Mouse (Mus musculus): ENCODE data around the gene Shc3. TPM values are rescaled to one million over a fixed set of nuclear protein-coding genes. Genes with fewer than 3 reads are reported as not detected.

Shc3 gene
- polyA plus RNA-seq, 1 experiment from 2014 or later = 5.2 TPM

DNA sequence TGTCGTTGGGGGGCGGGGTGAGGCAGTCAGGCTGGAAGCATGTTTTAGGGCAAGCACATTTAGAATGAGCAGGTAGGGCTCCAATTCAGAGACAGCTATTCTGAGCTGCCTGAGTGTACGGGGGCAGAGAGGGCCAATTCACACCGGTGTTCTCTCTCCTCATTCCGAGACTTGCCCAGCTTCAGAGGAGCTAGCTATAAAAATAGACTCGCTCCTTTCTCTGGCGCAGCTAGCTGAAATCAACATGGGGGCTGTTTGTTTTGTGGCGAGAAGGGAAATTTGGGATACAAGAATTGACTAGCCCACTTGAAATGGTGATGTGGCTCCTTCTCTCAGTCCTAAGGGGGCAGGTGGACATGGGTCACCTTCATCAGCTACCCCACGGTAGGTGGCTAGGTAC, 60.4 kb downstream of the Shc3 start:
- H3K27ac ChIP-seq = no peak overlapping the region
- H3K4me3 ChIP-seq = no peak overlapping the region
- no peak overlapping the region for H3K9ac ChIP-seq
- no peaks in the 10 kb centered on the region for H3K9me3 ChIP-seq (replicated peaks)
- no peaks in the 10 kb centered on the region for H3K27me3 ChIP-seq
- H3K4me1 ChIP-seq = no peaks in the 10 kb centered on the region
- no peaks in the 10 kb centered on the region for H3K36me3 ChIP-seq (ENCODE audit: poor library complexity, severe bottlenecking)
- 93% methylated on average over 9 of the region's 9 CpGs for WGBS
- no peak for ATAC-seq
- no peak overlapping the region for H3K4me2 ChIP-seq

GRCm38 (mm10) chr13:51505711-51506110, 63.5 kb downstream of the Shc3 start:
- 90% methylated on average over 5 of the region's 5 CpGs for WGBS
- Histone ChIP-seq H3K4me2 (no peak overlapping the region), H3K27ac (no peak overlapping the region), H3K4me3 (no peak overlapping the region), H3K4me1 (no peaks in the 10 kb centered on the region), H3K9ac (no peak overlapping the region), H3K9me3 (replicated peaks) (no peaks in the 10 kb centered on the region), H3K27me3 (no peaks in the 10 kb centered on the region), H3K36me3 (ENCODE audit: poor library complexity, severe bottlenecking) (no peaks in the 10 kb centered on the region)
- no peak for ATAC-seq

DNA sequence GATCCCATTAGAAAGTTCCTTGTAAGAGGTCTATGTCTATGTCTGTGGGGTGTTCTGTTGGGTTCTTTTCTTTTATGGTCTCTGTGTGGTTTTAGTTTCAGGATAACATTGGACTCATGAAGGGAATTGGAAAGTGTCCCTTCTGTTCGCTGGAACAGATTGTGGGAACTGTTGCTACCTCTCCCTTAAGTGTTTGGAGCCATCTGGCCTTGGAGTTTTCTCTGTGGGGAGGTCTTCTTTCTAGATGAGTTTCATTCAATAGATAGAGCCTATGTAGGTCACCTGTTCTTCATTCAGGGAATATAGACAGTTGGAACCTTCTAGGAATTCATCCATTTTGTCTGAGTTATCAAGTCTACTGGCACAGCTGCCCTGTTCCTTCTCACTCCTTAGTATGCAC, 69.5 kb downstream of the Shc3 start:
- WGBS = 93% methylated on average over 1 of the region's 1 CpGs
- H3K9ac ChIP-seq = no peak overlapping the region
- no peak for ATAC-seq
- H3K4me1 ChIP-seq = no peaks in the 10 kb centered on the region
- H3K4me2 ChIP-seq = no peak overlapping the region
- no peaks in the 10 kb centered on the region for H3K9me3 ChIP-seq (replicated peaks)
- no peaks in the 10 kb centered on the region for H3K27me3 ChIP-seq
- no peaks in the 10 kb centered on the region for H3K36me3 ChIP-seq (ENCODE audit: poor library complexity, severe bottlenecking)
- no peak overlapping the region for H3K27ac ChIP-seq
- no peak overlapping the region for H3K4me3 ChIP-seq

DNA sequence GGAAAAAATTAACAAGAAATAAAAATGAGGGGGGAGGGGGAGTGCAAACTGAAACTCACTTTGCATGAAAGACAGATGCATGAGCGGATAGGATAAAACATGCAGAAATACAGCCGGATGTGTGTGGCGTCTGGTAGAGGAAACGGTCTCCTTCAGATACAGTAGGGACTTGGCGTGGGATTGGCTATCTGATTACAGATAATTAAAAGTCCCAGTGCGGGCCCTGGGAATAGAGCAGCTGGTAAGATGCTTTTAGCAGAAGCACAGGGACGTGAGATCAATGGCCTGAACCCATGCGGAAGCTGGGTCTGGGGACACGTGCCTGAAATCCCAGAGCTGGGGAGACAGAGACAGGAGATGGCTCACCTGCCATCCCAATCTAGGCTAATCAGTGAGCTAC, 75.5 kb downstream of the Shc3 start:
- no peaks in the 10 kb centered on the region for H3K27me3 ChIP-seq
- ATAC-seq = no peak
- H3K36me3 ChIP-seq (ENCODE audit: poor library complexity, severe bottlenecking) = no peaks in the 10 kb centered on the region
- no peak overlapping the region for H3K4me2 ChIP-seq
- H3K9me3 ChIP-seq (replicated peaks) = no peaks in the 10 kb centered on the region
- no peak overlapping the region for H3K27ac ChIP-seq
- no peak overlapping the region for H3K4me3 ChIP-seq
- H3K9ac ChIP-seq = no peak overlapping the region
- WGBS = 90% methylated on average over 9 of the region's 9 CpGs
- H3K4me1 ChIP-seq = no peaks in the 10 kb centered on the region

DNA sequence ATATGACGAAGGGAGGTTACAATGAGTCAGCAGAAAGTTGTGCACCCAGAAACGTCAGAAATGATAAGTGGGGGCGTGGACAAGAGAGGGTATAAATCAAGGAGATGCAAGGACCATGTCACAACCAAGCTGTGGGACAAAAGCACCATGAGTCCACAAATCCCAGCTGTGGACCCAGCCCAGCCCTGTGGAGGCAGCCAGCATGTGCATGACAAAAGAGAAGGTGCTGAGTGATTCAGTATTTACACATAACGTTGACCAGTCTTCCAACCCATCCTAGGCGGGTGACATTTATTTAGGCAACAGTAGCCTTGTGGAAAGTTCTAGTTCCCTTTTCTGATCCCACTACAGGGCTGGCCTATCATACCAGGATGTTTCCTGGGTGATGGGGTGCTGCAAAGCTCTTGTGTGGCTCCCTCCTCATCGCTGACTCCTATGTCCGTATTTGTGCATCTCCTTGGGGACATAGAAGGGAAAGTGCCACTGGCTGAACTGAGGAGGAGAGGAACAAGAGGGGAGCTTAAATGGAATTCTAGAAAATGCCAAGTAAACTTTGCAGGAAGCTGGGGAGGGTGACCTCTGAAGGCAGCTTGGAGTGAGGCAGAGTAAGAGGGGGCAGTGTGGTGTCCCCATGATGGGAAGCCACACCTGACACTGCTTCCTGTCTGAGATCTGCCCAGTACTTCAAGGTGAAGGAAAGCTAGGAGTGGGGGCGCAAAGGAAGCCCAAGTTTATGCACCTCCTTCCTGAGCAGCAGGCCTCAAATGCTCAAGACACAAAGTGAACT, 77.4 kb downstream of the Shc3 start:
- Histone ChIP-seq H3K4me1 (no peaks in the 10 kb centered on the region), H3K9ac (no peak overlapping the region), H3K4me3 (no peak overlapping the region), H3K9me3 (replicated peaks) (no peaks in the 10 kb centered on the region), H3K36me3 (ENCODE audit: poor library complexity, severe bottlenecking) (no peaks in the 10 kb centered on the region), H3K27ac (no peak overlapping the region), H3K27me3 (no peaks in the 10 kb centered on the region), H3K4me2 (no peak overlapping the region)
- ATAC-seq = no peak
- 82% methylated on average over 8 of the region's 8 CpGs for WGBS

- no peak overlapping the region for H3K4me3 ChIP-seq
- WGBS = 93% methylated on average over 6 of the region's 6 CpGs
These were observed 79.0 kb downstream of the Shc3 start for GRCm38 (mm10) chr13:51490195-51490594.

GRCm38 (mm10) chr13:51488945-51489344, 80.3 kb downstream of the Shc3 start:
- Histone ChIP-seq H3K9me3 (replicated peaks) (no peaks in the 10 kb centered on the region), H3K27me3 (no peaks in the 10 kb centered on the region), H3K27ac (no peak overlapping the region), H3K4me3 (no peak overlapping the region), H3K4me2 (no peak overlapping the region), H3K9ac (no peak overlapping the region), H3K36me3 (ENCODE audit: poor library complexity, severe bottlenecking) (no peaks in the 10 kb centered on the region), H3K4me1 (no peaks in the 10 kb centered on the region)
- WGBS = 81% methylated on average over 3 of the region's 3 CpGs
- ATAC-seq = no peak

More at GRCm38 (mm10) chr13:51490195-51490594, 79.0 kb downstream of the Shc3 start:
- Histone ChIP-seq H3K9ac (no peak overlapping the region), H3K4me1 (no peaks in the 10 kb centered on the region), H3K27ac (no peak overlapping the region), H3K36me3 (ENCODE audit: poor library complexity, severe bottlenecking) (no peaks in the 10 kb centered on the region), H3K27me3 (no peaks in the 10 kb centered on the region), H3K4me2 (no peak overlapping the region), H3K9me3 (replicated peaks) (no peaks in the 10 kb centered on the region)
- ATAC-seq = no peak

DNA sequence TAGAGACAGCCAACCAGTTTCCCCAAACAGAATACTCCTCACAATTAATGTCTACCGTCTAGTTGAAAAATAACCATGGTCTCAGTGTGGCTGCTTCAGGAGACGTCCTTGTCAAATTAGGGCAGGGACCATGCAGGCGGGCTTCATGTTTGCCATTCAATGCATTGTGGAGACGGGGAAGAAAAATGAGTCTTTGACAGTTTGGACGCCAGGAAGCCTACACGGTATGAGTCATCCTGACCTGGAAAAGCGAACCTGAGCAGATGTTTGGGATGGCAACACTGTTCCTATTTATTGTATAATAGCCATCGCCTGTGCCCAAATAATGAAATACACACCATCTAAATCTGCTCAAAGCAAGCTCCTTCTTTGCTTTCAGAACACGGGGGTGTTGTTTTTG, 83.9 kb downstream of the Shc3 start:
- no peak overlapping the region for H3K4me2 ChIP-seq
- H3K27me3 ChIP-seq = no peaks in the 10 kb centered on the region
- WGBS = 84% methylated on average over 9 of the region's 9 CpGs
- no peak for ATAC-seq
- no peaks in the 10 kb centered on the region for H3K4me1 ChIP-seq
- no peaks in the 10 kb centered on the region for H3K9me3 ChIP-seq (replicated peaks)
- no peak overlapping the region for H3K9ac ChIP-seq
- H3K4me3 ChIP-seq = no peak overlapping the region
- no peak overlapping the region for H3K27ac ChIP-seq
- no peaks in the 10 kb centered on the region for H3K36me3 ChIP-seq (ENCODE audit: poor library complexity, severe bottlenecking)

DNA sequence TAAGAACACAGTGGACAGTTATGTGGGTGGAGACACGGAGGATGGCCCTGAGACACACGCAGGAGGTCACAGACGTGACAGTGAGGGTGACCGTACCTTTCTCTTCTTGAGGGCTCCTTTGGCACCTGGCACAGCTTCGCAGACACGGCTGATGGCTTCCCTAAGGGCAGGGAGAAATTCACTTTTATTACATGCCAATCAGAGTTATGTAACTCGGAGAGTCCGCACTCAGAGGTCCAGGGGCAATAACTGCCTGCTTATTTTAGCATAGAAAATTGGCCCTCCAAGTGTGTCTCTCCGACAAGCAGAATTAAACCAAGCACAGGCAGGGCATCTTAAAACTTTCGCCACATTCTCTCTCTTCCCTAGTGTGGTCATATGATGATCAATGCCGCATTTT, 86.4 kb downstream of the Shc3 start:
- no peak overlapping the region for H3K27ac ChIP-seq
- no peaks in the 10 kb centered on the region for H3K4me1 ChIP-seq
- no peak overlapping the region for H3K4me2 ChIP-seq
- H3K4me3 ChIP-seq = no peak overlapping the region
- no peaks in the 10 kb centered on the region for H3K9me3 ChIP-seq (replicated peaks)
- H3K27me3 ChIP-seq = no peaks in the 10 kb centered on the region
- no peak overlapping the region for H3K9ac ChIP-seq
- H3K36me3 ChIP-seq (ENCODE audit: poor library complexity, severe bottlenecking) = no peaks in the 10 kb centered on the region
- WGBS = 91% methylated on average over 11 of the region's 11 CpGs
- no peak for ATAC-seq

DNA sequence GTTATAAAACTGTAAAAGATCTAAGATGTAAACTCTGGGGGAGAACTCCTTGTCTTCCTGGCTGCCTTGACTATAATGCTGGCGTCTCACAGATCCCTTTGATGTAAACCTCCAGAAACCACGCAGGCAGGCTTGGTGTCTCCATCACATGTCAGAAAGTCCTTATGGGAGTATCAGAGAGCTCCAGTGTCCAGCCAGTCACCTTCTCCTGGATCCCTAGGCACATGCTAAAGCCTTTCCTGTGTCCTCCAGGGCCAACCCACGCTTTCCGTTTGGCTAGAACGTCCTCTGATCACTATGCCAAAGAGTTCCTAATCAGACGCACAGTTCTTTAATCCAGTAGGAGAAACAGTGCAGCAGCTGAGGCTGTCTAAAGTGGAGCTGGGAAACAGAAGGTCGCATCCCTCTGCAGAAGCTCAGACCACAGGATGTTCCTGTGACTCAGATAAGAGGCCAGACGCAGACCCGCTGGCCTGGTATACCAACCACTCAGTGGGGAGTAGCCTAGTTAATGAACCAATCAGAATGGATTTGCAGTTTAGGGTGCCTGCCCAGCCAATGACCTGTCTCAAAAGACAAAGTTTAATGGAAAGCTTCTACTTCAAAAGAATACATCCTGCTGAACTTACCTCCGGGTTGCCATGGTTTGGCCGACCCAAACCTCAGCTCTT, 88.7 kb downstream of the Shc3 start:
- Histone ChIP-seq H3K4me2 (no peak overlapping the region), H3K4me3 (no peak overlapping the region), H3K9ac (no peak overlapping the region), H3K27ac (no peak overlapping the region), H3K27me3 (no peaks in the 10 kb centered on the region), H3K4me1 (no peaks in the 10 kb centered on the region), H3K36me3 (ENCODE audit: poor library complexity, severe bottlenecking) (no peaks in the 10 kb centered on the region), H3K9me3 (replicated peaks) (no peaks in the 10 kb centered on the region)
- ATAC-seq = no peak
- WGBS = 83% methylated on average over 11 of the region's 11 CpGs

DNA sequence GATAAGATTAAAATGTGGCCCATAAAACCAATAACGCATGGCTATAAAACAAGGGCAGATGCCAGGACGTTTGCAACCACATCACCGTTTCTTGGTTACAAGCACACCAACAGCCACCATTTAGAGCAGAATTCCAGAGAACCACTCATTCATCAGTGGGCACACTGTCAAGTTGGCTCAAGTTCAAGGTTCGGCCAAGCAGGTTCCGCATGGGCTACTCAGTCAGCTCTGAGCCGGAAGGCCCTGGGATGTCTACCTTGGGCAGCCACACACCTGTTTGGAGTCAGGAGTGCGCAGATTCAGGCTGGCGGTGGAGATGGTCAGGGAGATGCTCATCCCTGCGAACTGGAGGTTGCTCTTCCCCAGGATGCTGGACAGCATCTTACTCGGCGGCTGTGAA, 89.4 kb downstream of the Shc3 start:
- H3K36me3 ChIP-seq (ENCODE audit: poor library complexity, severe bottlenecking) = no peaks in the 10 kb centered on the region
- H3K4me1 ChIP-seq = no peaks in the 10 kb centered on the region
- ATAC-seq = no peak
- 90% methylated on average over 11 of the region's 11 CpGs for WGBS
- no peak overlapping the region for H3K9ac ChIP-seq
- H3K9me3 ChIP-seq (replicated peaks) = no peaks in the 10 kb centered on the region
- no peak overlapping the region for H3K4me2 ChIP-seq
- H3K27me3 ChIP-seq = no peaks in the 10 kb centered on the region
- H3K4me3 ChIP-seq = no peak overlapping the region
- H3K27ac ChIP-seq = no peak overlapping the region

GRCm38 (mm10) chr13:51476991-51477390, 92.2 kb downstream of the Shc3 start:
- no peak overlapping the region for H3K9ac ChIP-seq
- H3K4me1 ChIP-seq = no peaks in the 10 kb centered on the region
- no peak overlapping the region for H3K4me3 ChIP-seq
- H3K27me3 ChIP-seq = no peaks in the 10 kb centered on the region
- no peak overlapping the region for H3K4me2 ChIP-seq
- no peaks in the 10 kb centered on the region for H3K9me3 ChIP-seq (replicated peaks)
- WGBS = 90% methylated on average over 10 of the region's 10 CpGs
- no peaks in the 10 kb centered on the region for H3K36me3 ChIP-seq (ENCODE audit: poor library complexity, severe bottlenecking)
- no peak for ATAC-seq
- no peak overlapping the region for H3K27ac ChIP-seq
